Mouse (Mus musculus) forebrain, embryonic 16.5 days (tissue): Measurements from ENCODE around the gene Ank. TPM values are rescaled to one million over a fixed set of nuclear protein-coding genes. Genes with fewer than 3 reads are reported as not detected.

Experiments
- ATAC-seq: fragments of 200-750 bp; cut with Nextera tagmentation; 2 replicates; pipeline ENCODE4 v1.8.0; 2017; ENCODE audit warnings: mild to moderate bottlenecking, moderate library complexity
- H3K27ac ChIP-seq: fragments of 300-500 bp; sonication (generic); 2 replicates; pipeline ENCODE4 v1.5.1; 2014; ENCODE audit warnings: low read length, control low read depth
- H3K27me3 ChIP-seq: fragments of 300-500 bp; sonication (generic); replicated peaks from 2 replicates; pipeline ENCODE4 v1.6.1; 2014; ENCODE audit warnings: low read length; ENCODE audit not compliant: control insufficient read depth, insufficient read depth
- H3K36me3 ChIP-seq: fragments of 300-500 bp; sonication (generic); 2 replicates; pipeline ENCODE4 v1.6.1; 2014; ENCODE audit not compliant: control insufficient read depth, insufficient read depth
- H3K4me1 ChIP-seq: fragments of 300-500 bp; sonication (generic); replicated peaks from 2 replicates; pipeline ENCODE4 v1.6.1; 2014; ENCODE audit warnings: low read length; ENCODE audit not compliant: control insufficient read depth, insufficient read depth
- H3K4me2 ChIP-seq: fragments of 300-500 bp; sonication (generic); 2 replicates; pipeline ENCODE4 v1.6.1; 2014; ENCODE audit warnings: mild to moderate bottlenecking, low read length, control low read depth
- H3K4me3 ChIP-seq: fragments of 300-500 bp; sonication (generic); replicated peaks from 2 replicates; pipeline ENCODE4 v1.5.1; 2014; ENCODE audit warnings: mild to moderate bottlenecking, low read length, control low read depth
- H3K9ac ChIP-seq: fragments of 300-500 bp; sonication (generic); replicated peaks from 2 replicates; pipeline ENCODE4 v1.6.1; 2014; ENCODE audit warnings: low read depth, low read length, control low read depth
- H3K9me3 ChIP-seq: fragments of 300-500 bp; sonication (generic); 2 replicates; pipeline ENCODE4 v1.6.1; 2016; ENCODE audit warnings: low read length; ENCODE audit not compliant: control insufficient read depth
- WGBS: fragments of 180-500 bp; shearing (Covaris S2); extraction: QIAGEN DNeasy Blood & Tissue Kit; methylation state at CpG from one replicate; pipeline ENCODE4 v1.1.7; 2014; 5-methylcytosine and 5-hydroxymethylcytosine counted together
- polyA plus RNA-seq: library from polyadenylated mRNA; unstranded; fragments of >200 nt; fragmentation: Nextera tagmentation; extraction: Ambion mirVana; gene quantifications from 2 replicates; pipeline ENCODE4 v1.2.1, GENCODE M21; 2015

Gene Ank
- polyA plus RNA-seq, 1 experiment from 2014 or later = 17.9 TPM

DNA sequence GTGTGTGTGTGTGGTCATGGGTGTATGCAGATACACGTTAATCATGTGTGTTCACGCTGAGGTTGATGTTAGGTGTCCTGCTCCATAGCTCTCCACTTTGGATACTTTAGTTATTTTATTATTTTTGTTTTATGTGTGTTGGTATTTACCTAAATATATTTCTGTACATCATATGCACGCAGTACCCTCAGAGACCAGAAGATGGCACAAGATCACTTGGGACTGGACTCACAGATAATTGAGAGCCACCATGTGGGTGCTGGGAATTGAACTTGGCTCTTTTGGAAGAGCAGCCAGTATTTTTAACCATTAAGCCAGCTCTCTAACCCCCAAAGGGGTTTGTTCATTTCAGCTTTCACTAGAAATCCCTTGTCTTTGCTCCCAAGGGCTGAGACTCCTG lies 116.0 kb downstream of the Ank start:
- no peak overlapping the region for H3K4me3 ChIP-seq
- H3K4me2 ChIP-seq = no peak overlapping the region
- no peaks in the 10 kb centered on the region for H3K27me3 ChIP-seq
- no peaks in the 10 kb centered on the region; the same call in 1 of the 2 replicates for H3K36me3 ChIP-seq
- H3K9ac ChIP-seq = no peak overlapping the region
- ATAC-seq = no peak
- peaks cover 3% of the 10 kb centered on the region for H3K4me1 ChIP-seq
- H3K27ac ChIP-seq = no peak overlapping the region
- no peaks in the 10 kb centered on the region for H3K9me3 ChIP-seq
- 90% methylated on average over 3 of the region's 3 CpGs for WGBS

- Histone ChIP-seq H3K4me3 (no peak overlapping the region), H3K27me3 (no peaks in the 10 kb centered on the region), H3K4me2 (no peak overlapping the region), H3K4me1 (peaks cover 5% of the 10 kb centered on the region), H3K9me3 (no peaks in the 10 kb centered on the region), H3K36me3 (no peaks in the 10 kb centered on the region; the same call in 1 of the 2 replicates), H3K9ac (no peak overlapping the region), H3K27ac (no peak overlapping the region)
- WGBS = 86% methylated on average over 4 of the region's 4 CpGs
- ATAC-seq = peak; percentile 35; the same call in 1 of the 2 replicates
These were observed 116.6 kb downstream of the Ank start for GRCm38 (mm10) chr15:27583042-27583441.

DNA sequence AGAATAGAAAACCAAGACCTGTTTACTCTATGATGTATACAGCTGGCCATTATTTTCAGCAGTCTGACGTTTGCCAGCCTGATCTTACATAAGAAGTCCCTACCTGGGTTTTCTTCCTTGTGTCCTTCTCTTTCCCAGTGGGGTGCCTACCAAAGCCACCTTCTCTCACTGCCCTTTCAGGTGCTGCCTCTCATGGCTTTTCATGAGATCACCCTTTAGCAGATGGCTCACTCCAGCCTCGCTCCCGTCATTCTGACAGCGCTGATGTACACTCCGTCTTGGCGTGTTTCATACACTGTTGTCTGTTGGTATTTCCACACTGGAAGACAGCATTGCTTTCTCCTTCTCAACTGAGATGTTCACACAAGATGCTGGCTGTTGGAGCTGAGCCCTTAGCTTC lies 117.1 kb downstream of the Ank start:
- WGBS = 89% methylated on average over 6 of the region's 6 CpGs
- H3K4me3 ChIP-seq = no peak overlapping the region
- no peak overlapping the region for H3K27ac ChIP-seq
- no peak for ATAC-seq
- no peak overlapping the region for H3K4me2 ChIP-seq
- no peaks in the 10 kb centered on the region; the same call in 1 of the 2 replicates for H3K36me3 ChIP-seq
- H3K9me3 ChIP-seq = no peaks in the 10 kb centered on the region
- no peak overlapping the region for H3K9ac ChIP-seq
- H3K4me1 ChIP-seq = peaks cover 10% of the 10 kb centered on the region
- H3K27me3 ChIP-seq = no peaks in the 10 kb centered on the region

- WGBS = 83% methylated on average over 4 of the region's 4 CpGs
- no peak overlapping the region for H3K9ac ChIP-seq
- H3K36me3 ChIP-seq = peaks cover 4% of the 10 kb centered on the region
- H3K4me3 ChIP-seq = no peak overlapping the region
- H3K4me2 ChIP-seq = no peak overlapping the region
- no peak for ATAC-seq
- H3K27me3 ChIP-seq = no peaks in the 10 kb centered on the region
- H3K9me3 ChIP-seq = no peaks in the 10 kb centered on the region
- H3K27ac ChIP-seq = no peak overlapping the region
- H3K4me1 ChIP-seq = peaks cover 14% of the 10 kb centered on the region
These were observed 119.1 kb downstream of the Ank start for GRCm38 (mm10) chr15:27585466-27586092.

GRCm38 (mm10) chr15:27586093-27586480 lies 119.6 kb downstream of the Ank start:
- H3K36me3 ChIP-seq = peaks cover 4% of the 10 kb centered on the region
- no peaks in the 10 kb centered on the region for H3K9me3 ChIP-seq
- H3K9ac ChIP-seq = no peak overlapping the region
- no peak overlapping the region for H3K4me3 ChIP-seq
- WGBS = 94% methylated on average over 5 of the region's 5 CpGs
- H3K27ac ChIP-seq = no peak overlapping the region
- H3K4me2 ChIP-seq = no peak overlapping the region
- H3K27me3 ChIP-seq = no peaks in the 10 kb centered on the region
- peaks cover 14% of the 10 kb centered on the region for H3K4me1 ChIP-seq
- no peak for ATAC-seq

DNA sequence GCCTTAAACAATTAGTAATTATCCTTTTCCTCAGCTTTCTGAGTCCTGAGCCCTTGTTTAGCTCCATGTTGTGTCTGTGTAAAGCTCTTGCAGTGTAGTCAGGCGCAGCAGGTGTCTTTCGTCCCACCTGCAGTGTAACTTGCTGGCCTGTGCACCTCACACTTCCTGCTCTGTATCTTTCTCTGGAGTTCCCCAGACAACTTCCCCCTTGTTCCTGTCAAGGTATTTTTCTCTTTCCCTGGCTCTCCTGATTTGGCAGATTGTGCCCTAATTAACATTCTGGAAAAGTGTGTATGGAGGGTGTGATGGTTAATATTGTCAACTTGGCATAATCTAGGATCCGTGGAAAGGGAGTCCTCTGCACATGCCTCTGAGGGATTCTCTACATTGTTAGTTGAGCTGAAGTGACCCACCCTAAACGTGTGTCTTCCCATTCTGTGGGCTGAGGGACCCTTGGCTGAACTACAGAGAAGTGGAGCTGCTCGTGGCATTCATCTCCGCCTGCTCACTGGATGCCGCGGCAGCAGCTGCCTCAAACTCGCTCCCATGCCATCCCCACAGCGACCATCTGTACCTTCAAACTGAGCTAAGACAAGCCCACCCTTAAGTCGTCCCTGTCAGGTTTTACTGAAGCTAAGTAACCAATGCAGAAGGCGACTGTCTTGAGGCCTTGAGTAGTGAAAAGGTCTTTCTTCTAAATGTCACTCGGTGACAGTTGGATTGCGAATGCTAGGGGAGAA lies 121.8 kb downstream of the Ank start:
- WGBS = 57% methylated on average over 14 of the region's 14 CpGs
- H3K4me1 ChIP-seq = peaks cover 11% of the 10 kb centered on the region
- H3K27ac ChIP-seq = peak overlapping the region; percentile 23; the same call in 1 of the 2 replicates
- H3K4me2 ChIP-seq = no peak overlapping the region
- H3K9ac ChIP-seq = no peak overlapping the region
- no peaks in the 10 kb centered on the region for H3K27me3 ChIP-seq
- no peaks in the 10 kb centered on the region for H3K9me3 ChIP-seq
- H3K36me3 ChIP-seq = peaks cover 11% of the 10 kb centered on the region
- peak; percentile 62 for ATAC-seq
- H3K4me3 ChIP-seq = no peak overlapping the region

GRCm38 (mm10) chr15:27590812-27591211 lies 124.3 kb downstream of the Ank start:
- Histone ChIP-seq H3K36me3 (peaks cover 14% of the 10 kb centered on the region), H3K4me1 (peaks cover 15% of the 10 kb centered on the region)

DNA sequence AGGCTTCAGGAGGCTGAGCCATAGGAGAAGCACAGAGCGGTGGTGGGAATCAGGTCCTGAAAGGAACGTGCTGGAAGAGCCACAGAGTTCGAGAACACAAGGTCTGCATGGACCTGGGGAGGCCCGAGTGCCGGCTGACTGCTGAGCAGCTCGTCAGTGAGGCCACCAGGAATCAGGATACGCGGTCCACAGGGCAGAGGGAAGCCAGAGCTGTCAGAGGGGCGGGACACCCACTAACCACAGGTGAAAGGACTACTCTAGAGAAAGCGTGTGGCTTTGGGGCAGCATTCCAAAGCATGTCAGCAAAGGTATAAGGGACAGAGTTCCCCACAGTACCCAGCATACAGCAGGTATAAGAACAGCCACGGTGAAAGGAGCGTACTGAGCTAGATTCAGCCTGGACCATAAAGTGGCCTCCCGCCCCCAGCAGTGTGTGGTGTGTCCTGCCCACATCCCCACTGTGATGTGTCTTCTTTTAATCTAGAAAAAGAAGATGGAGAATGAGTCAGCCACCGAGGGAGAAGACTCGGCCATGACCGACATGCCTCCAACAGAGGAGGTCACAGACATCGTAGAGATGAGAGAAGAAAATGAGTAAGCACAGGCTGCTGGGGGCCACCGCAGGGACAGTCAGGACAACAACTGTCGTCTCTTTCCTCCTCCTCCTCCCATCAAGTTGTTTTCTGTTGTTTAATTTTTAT lies 126.3 kb downstream of the Ank start:
- 90% methylated on average over 19 of the region's 19 CpGs for WGBS

More at GRCm38 (mm10) chr15:27590812-27591211, 124.3 kb downstream of the Ank start:
- H3K4me2 ChIP-seq = no peak overlapping the region
- H3K27me3 ChIP-seq = no peaks in the 10 kb centered on the region
- no peak for ATAC-seq
- no peak overlapping the region for H3K9ac ChIP-seq
- no peak overlapping the region for H3K4me3 ChIP-seq
- no peak overlapping the region for H3K27ac ChIP-seq
- 96% methylated on average over 9 of the region's 9 CpGs for WGBS
- no peaks in the 10 kb centered on the region for H3K9me3 ChIP-seq

GRCm38 (mm10) chr15:27593717-27594116 lies 127.2 kb downstream of the Ank start:
- no peaks in the 10 kb centered on the region for H3K27me3 ChIP-seq
- no peak overlapping the region for H3K9ac ChIP-seq
- H3K36me3 ChIP-seq = peaks cover 15% of the 10 kb centered on the region
- H3K4me1 ChIP-seq = peaks cover 7% of the 10 kb centered on the region
- H3K4me3 ChIP-seq = no peak overlapping the region
- H3K9me3 ChIP-seq = no peaks in the 10 kb centered on the region
- no peak for ATAC-seq
- 76% methylated on average over 13 of the region's 13 CpGs for WGBS
- no peak overlapping the region for H3K4me2 ChIP-seq
- H3K27ac ChIP-seq = no peak overlapping the region

More for the DNA sequence above, 126.3 kb downstream of the Ank start:
- no peaks in the 10 kb centered on the region for H3K9me3 ChIP-seq
- H3K9ac ChIP-seq = no peak overlapping the region
- H3K36me3 ChIP-seq = peaks cover 14% of the 10 kb centered on the region
- H3K27me3 ChIP-seq = no peaks in the 10 kb centered on the region
- no peak overlapping the region for H3K4me2 ChIP-seq
- H3K4me3 ChIP-seq = no peak overlapping the region
- ATAC-seq = no peak
- H3K4me1 ChIP-seq = peaks cover 15% of the 10 kb centered on the region
- no peak overlapping the region for H3K27ac ChIP-seq
